ENCODE assay signal across 18 mouse cellular contexts in genomic region chr12:85227227-85227626, GRCm38 (mm10). TPM values are rescaled to one million over a fixed set of nuclear protein-coding genes. Genes with fewer than 3 reads are reported as not detected.
DNase-seq lines count a peak whose midpoint lies in the region; ATAC-seq and TF ChIP-seq lines count a peak whose summit lies in the region.
"Had no signal": no experiment of that assay in that cellular context is flagged by ENCODE, and none has a peak within 500 bp of the region (broad histone marks: within the 10 kb centered on the region; RNA-seq: fewer than 3 reads in every experiment).

No protein-coding gene starts in this region.

- no peak for DNase-seq in heart, adult 2 months
- peak; percentile 20 for DNase-seq in brain, adult 2 months (ENCODE audit: low read depth, low spot score)
- peak; percentile 71 for DNase-seq in forelimb bud, embryonic 11.5 days (ENCODE audit: low read depth, low spot score)
- DNase-seq in adrenal gland, postnatal 25 days = no peak
- no peak for DNase-seq in adrenal gland, adult 2 months
- DNase-seq in urinary bladder, postnatal 14 days (ENCODE audit: low spot score) = no peak
- DNase-seq: layer of hippocampus, adult 9-11 months; liver; lung, adult 2 months; thymus, postnatal 4 days had no signal

- WGBS in heart, embryonic 15.5 days = 45% methylated on average over 7 of the region's 7 CpGs
- WGBS in heart, adult 2 months = 75% methylated on average over 7 of the region's 7 CpGs
- WGBS in limb, embryonic 13.5 days = 27% methylated on average over 7 of the region's 7 CpGs

- TF ChIP-seq EP300 in heart, adult 2 months (IDR thresholded peaks at IDR 0.05; ENCODE audit: insufficient read depth, low read depth, low read length) = no peak

- no peak overlapping the region for H3K4me2 ChIP-seq in heart, embryonic 15.5 days
- no peak overlapping the region for H3K4me2 ChIP-seq in limb, embryonic 13.5 days (replicated peaks)
- H3K4me2 ChIP-seq: forebrain, embryonic 13.5 days; hindbrain, embryonic 15.5 days had no signal

- H3K79me2 ChIP-seq in heart, adult 2 months (replicated peaks; ENCODE audit: control insufficient read depth, insufficient read depth, low read length) = no peaks in the 10 kb centered on the region

- no peak for TF ChIP-seq POLR2A in heart, adult 2 months (IDR thresholded peaks at IDR 0.05; ENCODE audit: insufficient read depth, low read depth, low read length)

- no peak for TF ChIP-seq CTCF in heart, adult 2 months (IDR thresholded peaks at IDR 0.05)

- H3K27me3 ChIP-seq in heart, embryonic 15.5 days = no peaks in the 10 kb centered on the region
- no peaks in the 10 kb centered on the region for H3K27me3 ChIP-seq in heart, adult 2 months (ENCODE audit: control insufficient read depth, insufficient read depth, low read length)
- H3K27me3 ChIP-seq in limb, embryonic 13.5 days = no peaks in the 10 kb centered on the region
- H3K27me3 ChIP-seq: forebrain, embryonic 13.5 days; hindbrain, embryonic 15.5 days; megakaryocyte, embryonic 14.5 days had no signal

- H3K36me3 ChIP-seq in heart, embryonic 15.5 days = peaks cover 45% of the 10 kb centered on the region
- H3K36me3 ChIP-seq in heart, adult 2 months (ENCODE audit: control insufficient read depth, insufficient read depth, low read length) = no peaks in the 10 kb centered on the region
- peaks cover 58% of the 10 kb centered on the region for H3K36me3 ChIP-seq in limb, embryonic 13.5 days

- no peaks in the 10 kb centered on the region for H3K9me3 ChIP-seq in heart, embryonic 15.5 days (replicated peaks)
- H3K9me3 ChIP-seq in limb, embryonic 13.5 days = 0 out of 2 replicates have a peak, but pooled peaks cover 3% of the 10 kb centered on the region
- H3K9me3 ChIP-seq: forebrain, embryonic 13.5 days; hindbrain, embryonic 15.5 days; megakaryocyte, embryonic 14.5 days had no signal

- no peak for ATAC-seq in heart, embryonic 15.5 days (replicated peaks; ENCODE audit: insufficient number of reproducible peaks, insufficient read depth, low FRiP score, low read depth)
- ATAC-seq in limb, embryonic 13.5 days (ENCODE audit: low FRiP score, low read depth) = peak; percentile 88
- ATAC-seq: forebrain, embryonic 13.5 days had no signal

- peaks cover 12% of the 10 kb centered on the region for H3K4me1 ChIP-seq in heart, embryonic 15.5 days (replicated peaks)
- H3K4me1 ChIP-seq in heart, adult 2 months (ENCODE audit: control insufficient read depth, insufficient read depth, low read length) = peaks cover 5% of the 10 kb centered on the region
- peaks cover 5% of the 10 kb centered on the region; the same call in 1 of the 2 replicates for H3K4me1 ChIP-seq in limb, embryonic 13.5 days
- H3K4me1 ChIP-seq: forebrain, embryonic 13.5 days; hindbrain, embryonic 15.5 days had no signal

- peak overlapping the region; percentile 23; the same call in 1 of the 2 replicates for H3K27ac ChIP-seq in heart, embryonic 15.5 days
- no peak overlapping the region for H3K27ac ChIP-seq in heart, adult 2 months
- no peak overlapping the region for H3K27ac ChIP-seq in limb, embryonic 13.5 days
- H3K27ac ChIP-seq: forebrain, embryonic 13.5 days; hindbrain, embryonic 15.5 days; stomach, postnatal 0 days had no signal

- no peak overlapping the region for H3K4me3 ChIP-seq in heart, embryonic 15.5 days
- no peak overlapping the region for H3K4me3 ChIP-seq in heart, adult 2 months
- no peak overlapping the region for H3K4me3 ChIP-seq in limb, embryonic 13.5 days
- H3K4me3 ChIP-seq: forebrain, embryonic 13.5 days; hindbrain, embryonic 15.5 days; megakaryocyte, embryonic 14.5 days had no signal

- intact Hi-C loops in heart, adult 2 months (cut with DNase I) = no loop called here

- H3K9ac ChIP-seq in heart, embryonic 15.5 days = no peak overlapping the region
- no peak overlapping the region for H3K9ac ChIP-seq in heart, adult 2 months (ENCODE audit: low read depth, low read length)
- no peak overlapping the region for H3K9ac ChIP-seq in limb, embryonic 13.5 days
- H3K9ac ChIP-seq: forebrain, embryonic 13.5 days; hindbrain, embryonic 15.5 days had no signal

RNA-seq across cellular contexts. Expression of gene Eif2b2, which starts 7.9 kb away (rescaled TPM):
- 50.1 and 62.3 TPM in 2 replicates for polyA plus RNA-seq in heart, embryonic 15.5 days (2015; fragmentation: Nextera tagmentation; extraction: Ambion mirVana)
- 10 to 100 TPM; 40.3 to 45.8 TPM for total RNA-seq in heart, adult 2 months (2021)
- 60.2 and 63.1 TPM in 2 replicates for polyA plus RNA-seq in heart, adult 2 months (2012; rRNA removed)
- polyA plus RNA-seq in limb, embryonic 13.5 days (2015; fragmentation: Nextera tagmentation; extraction: Ambion mirVana) = 78.3 and 79.9 TPM in 2 replicates
- total RNA-seq in adrenal gland, postnatal 25 days (2021) = 68.0 and 83.9 TPM in 2 replicates
- total RNA-seq in adrenal gland, adult 2 months (2021) = 10 to 100 TPM; 64.2 to 95.9 TPM
- polyA plus RNA-seq in adrenal gland, adult 2 months (2012; rRNA removed) = 94.8 and 100.0 TPM in 2 replicates

RNA-seq across cellular contexts. Expression of gene Mlh3, which starts 43.2 kb away (rescaled TPM):
- polyA plus RNA-seq in heart, embryonic 15.5 days (2015; fragmentation: Nextera tagmentation; extraction: Ambion mirVana) = 6.2 and 6.4 TPM in 2 replicates
- total RNA-seq in heart, adult 2 months (2021) = 1 to 10 TPM; 8.2 to 8.7 TPM
- 4.5 and 8.8 TPM in 2 replicates for polyA plus RNA-seq in heart, adult 2 months (2012; rRNA removed)
- 10.0 and 10.8 TPM in 2 replicates for polyA plus RNA-seq in limb, embryonic 13.5 days (2015; fragmentation: Nextera tagmentation; extraction: Ambion mirVana)
- 9.9 and 14.3 TPM in 2 replicates for total RNA-seq in adrenal gland, postnatal 25 days (2021)
- 10 to 100 TPM in 1 of 2 experiments, 1 to 10 TPM in 1; 7.8 to 15.9 TPM for total RNA-seq in adrenal gland, adult 2 months (2021)
- polyA plus RNA-seq in adrenal gland, adult 2 months (2012; rRNA removed) = 2.0 and 2.2 TPM in 2 replicates

RNA-seq across cellular contexts. Expression of gene Pgf, which starts 49.6 kb away (rescaled TPM):
- polyA plus RNA-seq in heart, embryonic 15.5 days (2015; fragmentation: Nextera tagmentation; extraction: Ambion mirVana) = 8.9 and 9.5 TPM in 2 replicates
- 1 to 10 TPM; 5.4 to 5.7 TPM for total RNA-seq in heart, adult 2 months (2021)
- polyA plus RNA-seq in heart, adult 2 months (2012; rRNA removed) = 4.3 and 4.6 TPM in 2 replicates
- 17.9 and 19.5 TPM in 2 replicates for polyA plus RNA-seq in limb, embryonic 13.5 days (2015; fragmentation: Nextera tagmentation; extraction: Ambion mirVana)
- 1.4 and 1.8 TPM in 2 replicates for total RNA-seq in adrenal gland, postnatal 25 days (2021)
- 1 to 10 TPM in 1 of 2 experiments, under 1 TPM in 1; 0.37 to 2.8 TPM for total RNA-seq in adrenal gland, adult 2 months (2021)
- 0.63 and 1.6 TPM in 2 replicates for polyA plus RNA-seq in adrenal gland, adult 2 months (2012; rRNA removed)
- total RNA-seq: common myeloid progenitor, adult 5-6 weeks; neutrophil, adult 5-6 weeks had no signal

Comparison
In these comparisons a context has a peak if more than half of its experiments do, and no peak if none do; other contexts are left out.
1. DNase-seq: peak in brain, adult 2 months (single experiment) and forelimb bud, embryonic 11.5 days (single experiment); none in heart, adult 2 months (0 of 2), adrenal gland, postnatal 25 days (single experiment), adrenal gland, adult 2 months (single experiment) and urinary bladder, postnatal 14 days (single experiment).